Mouse (Mus musculus): ENCODE measurements around the gene Serpina1b. TPM values are rescaled to one million over a fixed set of nuclear protein-coding genes. Genes with fewer than 3 reads are reported as not detected.

Gene Serpina1b
- polyA plus RNA-seq, 1 experiment from 2014 or later: 7.3 TPM

GRCm38 (mm10) chr12:103711537-103711936, 118.6 kb downstream of the Serpina1b start:
- Histone ChIP-seq H3K4me1 (ENCODE audit: control insufficient read depth, insufficient read depth, low read length) (no peaks in the 10 kb centered on the region; the same call in 1 of the 2 replicates), H3K36me3 (ENCODE audit: control insufficient read depth, insufficient read depth, low read length) (no peaks in the 10 kb centered on the region), H3K27ac (ENCODE audit: low read depth, low read length) (no peak overlapping the region), H3K4me3 (ENCODE audit: low read depth, low read length) (no peak overlapping the region), H3K27me3 (ENCODE audit: control insufficient read depth, insufficient read depth, low read length) (no peaks in the 10 kb centered on the region), H3K9me3 (replicated peaks; ENCODE audit: control insufficient read depth, low read length) (no peaks in the 10 kb centered on the region), H3K4me2 (no peak overlapping the region), H3K9ac (ENCODE audit: low read depth, low read length) (no peak overlapping the region)
- 74% methylated on average over 3 of the region's 3 CpGs for WGBS (ENCODE audit: insufficient replicate concordance)
- ATAC-seq (replicated peaks; ENCODE audit: insufficient number of reproducible peaks, low FRiP score, low TSS enrichment): no peak

- ATAC-seq (replicated peaks; ENCODE audit: insufficient number of reproducible peaks, low FRiP score, low TSS enrichment): no peak
- Histone ChIP-seq H3K27me3 (ENCODE audit: control insufficient read depth, insufficient read depth, low read length) (no peaks in the 10 kb centered on the region), H3K4me3 (ENCODE audit: low read depth, low read length) (no peak overlapping the region), H3K9me3 (replicated peaks; ENCODE audit: control insufficient read depth, low read length) (no peaks in the 10 kb centered on the region), H3K4me2 (no peak overlapping the region), H3K4me1 (ENCODE audit: control insufficient read depth, insufficient read depth, low read length) (no peaks in the 10 kb centered on the region; the same call in 1 of the 2 replicates), H3K27ac (ENCODE audit: low read depth, low read length) (no peak overlapping the region), H3K36me3 (ENCODE audit: control insufficient read depth, insufficient read depth, low read length) (no peaks in the 10 kb centered on the region), H3K9ac (ENCODE audit: low read depth, low read length) (no peak overlapping the region)
- WGBS (ENCODE audit: insufficient replicate concordance): 50% methylated on average over 1 of the region's 1 CpGs
These were observed 119.8 kb downstream of the Serpina1b start for GRCm38 (mm10) chr12:103710405-103710804.

- Histone ChIP-seq H3K4me2 (no peak overlapping the region), H3K9me3 (replicated peaks; ENCODE audit: control insufficient read depth, low read length) (no peaks in the 10 kb centered on the region), H3K27ac (ENCODE audit: low read depth, low read length) (no peak overlapping the region), H3K36me3 (ENCODE audit: control insufficient read depth, insufficient read depth, low read length) (no peaks in the 10 kb centered on the region), H3K4me1 (ENCODE audit: control insufficient read depth, insufficient read depth, low read length) (no peaks in the 10 kb centered on the region; the same call in 1 of the 2 replicates), H3K27me3 (ENCODE audit: control insufficient read depth, insufficient read depth, low read length) (no peaks in the 10 kb centered on the region), H3K4me3 (ENCODE audit: low read depth, low read length) (no peak overlapping the region), H3K9ac (ENCODE audit: low read depth, low read length) (no peak overlapping the region)
- ATAC-seq (replicated peaks; ENCODE audit: insufficient number of reproducible peaks, low FRiP score, low TSS enrichment): no peak
- 31% methylated on average over 4 of the region's 4 CpGs for WGBS (ENCODE audit: insufficient replicate concordance)
These were observed 124.1 kb downstream of the Serpina1b start for GRCm38 (mm10) chr12:103706113-103706512.

GRCm38 (mm10) chr12:103705547-103705946, 124.6 kb downstream of the Serpina1b start:
- Histone ChIP-seq H3K27ac (ENCODE audit: low read depth, low read length) (no peak overlapping the region), H3K4me3 (ENCODE audit: low read depth, low read length) (no peak overlapping the region), H3K9me3 (replicated peaks; ENCODE audit: control insufficient read depth, low read length) (no peaks in the 10 kb centered on the region), H3K9ac (ENCODE audit: low read depth, low read length) (no peak overlapping the region), H3K4me2 (no peak overlapping the region), H3K27me3 (ENCODE audit: control insufficient read depth, insufficient read depth, low read length) (no peaks in the 10 kb centered on the region), H3K4me1 (ENCODE audit: control insufficient read depth, insufficient read depth, low read length) (no peaks in the 10 kb centered on the region; the same call in 1 of the 2 replicates), H3K36me3 (ENCODE audit: control insufficient read depth, insufficient read depth, low read length) (no peaks in the 10 kb centered on the region)
- WGBS (ENCODE audit: insufficient replicate concordance): 39% methylated on average over 2 of the region's 2 CpGs
- ATAC-seq (replicated peaks; ENCODE audit: insufficient number of reproducible peaks, low FRiP score, low TSS enrichment): no peak

GRCm38 (mm10) chr12:103700144-103700750, 129.9 kb downstream of the Serpina1b start:
- H3K27me3 ChIP-seq (ENCODE audit: control insufficient read depth, insufficient read depth, low read length): no peaks in the 10 kb centered on the region
- WGBS (ENCODE audit: insufficient replicate concordance): 77% methylated on average over 4 of the region's 4 CpGs
- no peak overlapping the region for H3K4me2 ChIP-seq
- no peaks in the 10 kb centered on the region for H3K9me3 ChIP-seq (replicated peaks; ENCODE audit: control insufficient read depth, low read length)
- H3K36me3 ChIP-seq (ENCODE audit: control insufficient read depth, insufficient read depth, low read length): no peaks in the 10 kb centered on the region
- no peak overlapping the region for H3K4me3 ChIP-seq (ENCODE audit: low read depth, low read length)
- H3K27ac ChIP-seq (ENCODE audit: low read depth, low read length): no peak overlapping the region
- no peak overlapping the region for H3K9ac ChIP-seq (ENCODE audit: low read depth, low read length)
- H3K4me1 ChIP-seq (ENCODE audit: control insufficient read depth, insufficient read depth, low read length): no peaks in the 10 kb centered on the region; the same call in 1 of the 2 replicates
- ATAC-seq (replicated peaks; ENCODE audit: insufficient number of reproducible peaks, low FRiP score, low TSS enrichment): no peak

GRCm38 (mm10) chr12:103695429-103695828, 134.7 kb downstream of the Serpina1b start, which contains the start of gene Serpina1f:
TSS of gene Serpina1f (minus strand) at chr12:103695529.
- no peak within 1 kb of the TSS for H3K27ac ChIP-seq (ENCODE audit: low read depth, low read length)
- no peak within 1 kb of the TSS for H3K4me3 ChIP-seq (ENCODE audit: low read depth, low read length)
- no peaks in the 10 kb centered on the region for H3K36me3 ChIP-seq (ENCODE audit: control insufficient read depth, insufficient read depth, low read length)
- no peaks in the 10 kb centered on the region for H3K27me3 ChIP-seq (ENCODE audit: control insufficient read depth, insufficient read depth, low read length)
- ATAC-seq (replicated peaks; ENCODE audit: insufficient number of reproducible peaks, low FRiP score, low TSS enrichment): no peak
- no peak within 1 kb of the TSS for H3K9ac ChIP-seq (ENCODE audit: low read depth, low read length)
- H3K9me3 ChIP-seq (replicated peaks; ENCODE audit: control insufficient read depth, low read length): no peaks in the 10 kb centered on the region
- WGBS (ENCODE audit: insufficient replicate concordance): 77% methylated on average over 8 of the region's 8 CpGs
- no peaks in the 10 kb centered on the region; the same call in 1 of the 2 replicates for H3K4me1 ChIP-seq (ENCODE audit: control insufficient read depth, insufficient read depth, low read length)
- H3K4me2 ChIP-seq: no peak within 1 kb of the TSS

GRCm38 (mm10) chr12:103688221-103688814, 141.9 kb downstream of the Serpina1b start:
- Histone ChIP-seq H3K27me3 (ENCODE audit: control insufficient read depth, insufficient read depth, low read length) (no peaks in the 10 kb centered on the region), H3K4me1 (ENCODE audit: control insufficient read depth, insufficient read depth, low read length) (0 out of 2 replicates have a peak, but pooled peaks cover 4% of the 10 kb centered on the region), H3K36me3 (ENCODE audit: control insufficient read depth, insufficient read depth, low read length) (no peaks in the 10 kb centered on the region), H3K9ac (ENCODE audit: low read depth, low read length) (no peak overlapping the region), H3K4me3 (ENCODE audit: low read depth, low read length) (no peak overlapping the region), H3K4me2 (no peak overlapping the region), H3K9me3 (replicated peaks; ENCODE audit: control insufficient read depth, low read length) (no peaks in the 10 kb centered on the region), H3K27ac (ENCODE audit: low read depth, low read length) (no peak overlapping the region)
- ATAC-seq (replicated peaks; ENCODE audit: insufficient number of reproducible peaks, low FRiP score, low TSS enrichment): no peak
- WGBS (ENCODE audit: insufficient replicate concordance): 24% methylated on average over 3 of the region's 3 CpGs

- 52% methylated on average over 7 of the region's 7 CpGs for WGBS (ENCODE audit: insufficient replicate concordance)
- no peak for ATAC-seq (replicated peaks; ENCODE audit: insufficient number of reproducible peaks, low FRiP score, low TSS enrichment)
- Histone ChIP-seq H3K4me3 (ENCODE audit: low read depth, low read length) (no peak overlapping the region), H3K9me3 (replicated peaks; ENCODE audit: control insufficient read depth, low read length) (no peaks in the 10 kb centered on the region), H3K9ac (ENCODE audit: low read depth, low read length) (no peak overlapping the region), H3K4me2 (no peak overlapping the region), H3K4me1 (ENCODE audit: control insufficient read depth, insufficient read depth, low read length) (0 out of 2 replicates have a peak, but pooled peaks cover 4% of the 10 kb centered on the region), H3K36me3 (ENCODE audit: control insufficient read depth, insufficient read depth, low read length) (no peaks in the 10 kb centered on the region), H3K27ac (ENCODE audit: low read depth, low read length) (no peak overlapping the region), H3K27me3 (ENCODE audit: control insufficient read depth, insufficient read depth, low read length) (no peaks in the 10 kb centered on the region; the same call in 1 of the 2 replicates)
These were observed 143.2 kb downstream of the Serpina1b start for GRCm38 (mm10) chr12:103687021-103687420.
